Mouse (Mus musculus) cerebellum, postnatal 25 days (tissue): ENCODE measurements around the gene Olfr347.

Experiments used
- DNase-seq, 2 experiments: peaks; one replicate each; pipeline ENCODE4 v3.0.0; 2021; ENCODE audit warnings: mixed read lengths in 2 of 2

Gene Olfr347

DNA sequence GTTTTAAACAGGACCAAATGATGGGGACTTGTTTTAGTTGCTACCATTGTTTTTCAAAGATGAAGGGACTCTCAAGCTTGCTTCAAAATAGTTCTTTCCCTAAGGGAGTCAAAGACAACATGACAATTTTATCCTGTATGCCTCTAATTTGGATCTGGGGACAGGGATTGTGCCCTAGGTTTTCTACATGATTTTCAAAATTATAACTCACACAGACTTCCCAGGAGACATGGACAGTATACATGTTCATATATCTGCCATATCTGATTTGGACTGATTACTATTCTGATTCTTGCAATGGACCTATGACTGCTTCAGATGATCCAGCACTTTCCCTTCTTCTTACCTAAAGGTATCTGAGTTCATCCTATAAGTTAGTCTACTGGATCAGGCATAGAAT, at the start of gene Olfr347:
Olfr347 (plus strand) TSS at position 301 of the 400 bp plus-strand sequence.
- DNase-seq = no peak

DNA sequence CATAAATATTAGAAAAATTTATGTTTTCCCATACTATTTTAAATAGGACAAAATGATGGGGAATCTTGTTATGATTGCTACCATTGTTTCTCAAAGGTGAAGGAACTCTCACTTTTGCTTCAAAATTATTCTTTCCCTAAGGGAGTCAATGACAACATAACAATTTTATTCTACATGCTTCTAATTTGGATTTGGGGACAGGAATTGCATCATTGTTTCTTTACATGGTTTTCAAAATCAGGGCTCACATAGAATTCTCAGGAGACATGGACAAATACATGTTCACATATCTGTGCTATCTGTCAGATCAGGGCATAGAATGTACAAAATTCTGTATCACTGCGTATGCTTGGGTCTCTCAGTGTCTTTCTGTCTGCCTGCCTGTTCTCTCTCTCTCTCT, 46.2 kb upstream of the Olfr347 start, which contains the start of gene Olfr346:
Olfr346 (plus strand) TSS at position 301 of the 400 bp plus-strand sequence.
- no peak for DNase-seq

DNA sequence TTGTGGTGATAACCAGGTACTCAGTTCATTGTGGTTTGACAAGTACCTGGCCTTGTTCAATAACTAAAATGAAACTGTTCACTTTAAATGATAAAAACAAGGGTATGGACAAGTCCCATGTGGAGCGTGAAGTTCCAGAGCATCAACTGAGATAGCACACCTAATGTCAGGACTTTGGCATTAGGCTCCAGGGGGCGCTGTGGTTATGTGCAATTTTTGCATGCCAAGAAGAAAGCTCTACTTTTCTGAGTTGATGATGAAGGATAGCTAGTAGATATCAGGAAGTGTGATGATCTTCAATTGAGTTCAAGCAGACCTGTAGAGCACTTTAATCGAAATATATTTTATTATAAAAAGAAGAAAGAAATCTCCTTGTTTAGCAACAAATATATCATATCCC, 4.5 kb downstream of the Olfr347 start:
- DNase-seq = peak in 1 of 2 experiments; percentile 2

DNA sequence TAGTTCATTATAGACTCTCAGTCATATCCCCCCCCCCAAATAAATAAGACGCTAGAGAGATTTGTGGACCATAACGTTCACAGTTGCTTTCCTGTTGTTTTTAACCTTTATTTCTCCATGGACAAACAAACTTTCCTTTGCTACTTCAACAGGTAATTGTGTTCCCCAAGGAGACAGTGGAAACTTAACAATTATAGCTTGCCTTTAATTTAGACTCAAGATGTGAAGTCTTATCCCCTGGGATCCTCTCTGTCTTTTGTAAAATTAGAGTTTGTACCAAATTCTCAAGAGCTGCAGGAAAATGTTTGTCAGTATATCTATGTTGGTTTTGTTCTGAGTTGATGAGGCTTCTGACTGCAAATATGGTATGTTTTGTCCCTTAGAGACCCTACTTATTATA, 52.3 kb downstream of the Olfr347 start, which contains the start of gene Olfr348:
Olfr348 (plus strand) TSS at position 301 of the 400 bp plus-strand sequence.
- no peak for DNase-seq
